Mouse (Mus musculus): Measurements from ENCODE around the gene Lrmda.

- TF ChIP-seq POLR2A (IDR thresholded peaks at IDR 0.05; ENCODE audit: control insufficient read depth, extremely low read depth, insufficient read depth, low read length, poor library complexity) (no peak), CTCF (IDR thresholded peaks at IDR 0.05; ENCODE audit: borderline replicate concordance, control insufficient read depth, extremely low read depth, insufficient read depth, low read length, poor library complexity) (no peak)
These were observed 315.7 kb downstream of the Lrmda start for GRCm38 (mm10) chr14:22335101-22335820.
